Mouse (Mus musculus) urinary bladder, postnatal 4 days (tissue): ENCODE results near the gene Hmg20b.

Experiments used
- DNase-seq, 2 experiments: peaks; one replicate each; pipeline ENCODE4 v3.0.0; 2021 to 2022; ENCODE audit warnings: low spot score in 2 of 2

Hmg20b gene

GRCm38 (mm10) chr10:81350351-81351063 lies at the start of gene Hmg20b:
Gene Hmg20b (minus strand): TSS chr10:81350480.
- DNase-seq, result peak; percentile 99 to 100

DNA sequence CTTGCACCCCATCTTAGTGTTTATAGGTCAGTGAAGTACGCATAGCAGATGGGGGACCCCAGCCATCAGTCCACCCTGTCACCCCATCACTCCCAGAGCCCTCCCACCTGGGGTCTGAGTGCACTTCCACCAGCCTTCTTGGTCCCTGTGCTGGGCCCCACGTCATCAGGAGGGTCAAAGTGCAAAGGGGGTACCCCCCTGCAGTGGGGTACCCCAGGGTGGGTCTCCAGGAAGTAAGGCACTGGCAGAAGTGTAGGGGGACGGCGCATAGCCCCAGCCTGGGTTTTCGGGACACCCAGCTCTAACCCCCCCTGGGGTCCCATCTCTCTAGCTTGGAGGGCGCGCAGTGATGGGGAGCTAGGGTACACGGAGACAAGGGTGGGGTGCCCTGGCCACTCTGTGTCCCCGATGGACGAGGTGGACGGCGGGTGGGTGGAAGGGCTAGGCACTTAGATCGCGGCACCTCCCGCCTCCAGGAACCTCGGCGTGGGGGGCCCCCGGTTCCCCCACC lies 49.6 kb upstream of the Hmg20b start:
- DNase-seq, result no peak

DNA sequence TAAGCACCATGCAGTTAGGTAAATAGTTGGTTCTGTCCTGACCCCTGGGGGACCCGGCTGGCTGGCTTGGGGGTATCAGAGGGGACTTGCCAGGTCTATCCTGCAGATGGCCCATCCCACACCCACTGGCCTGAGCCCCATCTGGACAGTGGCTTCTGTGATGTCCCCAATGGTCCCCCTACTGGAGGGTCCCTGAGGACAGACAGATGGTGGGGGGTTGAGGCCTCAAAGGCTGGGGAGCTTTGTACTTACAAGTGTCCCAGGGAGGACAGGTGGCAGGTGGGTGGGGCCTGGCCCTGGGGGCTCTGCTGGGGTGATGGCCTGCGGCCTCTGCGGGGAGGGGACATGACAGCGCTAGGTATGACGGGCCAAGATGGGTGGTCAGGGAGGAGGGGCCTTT lies 49.0 kb upstream of the Hmg20b start:
- DNase-seq, result no peak

- no peak for DNase-seq
These were observed 46.5 kb upstream of the Hmg20b start for GRCm38 (mm10) chr10:81396749-81397148.

DNA sequence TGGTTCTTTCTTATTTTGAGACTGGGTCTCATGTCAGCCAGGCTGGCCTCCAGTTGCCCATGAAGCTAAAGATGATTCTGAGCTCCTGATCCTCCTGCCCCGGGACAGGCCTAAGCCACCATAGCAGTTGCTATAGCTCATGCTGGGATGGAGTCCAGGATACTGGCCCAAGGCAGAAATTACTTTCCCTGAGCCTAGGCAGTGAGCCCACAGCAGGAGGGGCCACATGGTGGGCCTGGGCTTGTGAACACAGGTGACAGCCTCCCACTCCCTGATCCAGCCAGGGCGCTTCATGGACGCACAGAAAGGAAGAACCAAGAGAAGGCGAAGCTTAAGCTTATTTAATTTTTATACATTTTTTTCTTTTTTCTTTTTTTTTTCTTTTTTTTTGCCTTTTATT lies 45.6 kb upstream of the Hmg20b start:
- DNase-seq, result no peak

GRCm38 (mm10) chr10:81395127-81395526 lies 44.8 kb upstream of the Hmg20b start:
- DNase-seq, result peak in 1 of 2 experiments; percentile 77

DNA sequence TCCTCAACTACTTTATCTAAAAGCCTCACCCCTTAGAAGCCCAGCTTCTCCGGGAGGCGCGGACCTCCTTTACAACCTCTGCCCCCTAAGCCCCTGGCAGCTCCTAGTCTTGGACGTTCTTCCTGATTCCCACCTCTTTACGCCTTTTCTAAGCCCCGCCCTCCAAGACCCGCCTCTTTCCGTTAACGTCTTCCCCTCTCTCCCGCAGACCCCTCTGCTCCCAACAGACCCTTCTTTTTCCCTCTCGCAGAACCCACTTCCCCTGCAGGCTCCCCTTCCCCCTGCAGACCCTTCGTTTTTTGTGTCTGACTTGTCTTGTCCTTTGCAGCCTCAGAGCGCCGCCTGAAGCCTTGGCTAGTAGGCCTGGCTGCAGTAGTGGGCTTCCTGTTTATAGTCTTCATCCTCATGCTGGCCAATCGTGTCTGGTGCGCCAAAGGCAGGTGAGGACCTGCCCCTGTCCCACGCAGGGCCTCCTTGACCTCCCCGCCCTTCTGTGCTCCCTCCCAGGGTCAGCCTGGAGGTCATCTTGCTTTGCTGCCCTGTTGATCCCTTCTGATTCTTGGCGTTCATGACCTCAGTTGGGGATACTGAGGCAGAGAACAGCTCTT lies 43.3 kb upstream of the Hmg20b start:
- no peak for DNase-seq

- DNase-seq, result no peak
These were observed 42.5 kb upstream of the Hmg20b start, which contains the start of gene Smim24 for GRCm38 (mm10) chr10:81392781-81393185. Gene Smim24 (plus strand): TSS chr10:81393051.

GRCm38 (mm10) chr10:81392270-81392669 lies 42.0 kb upstream of the Hmg20b start:
- no peak for DNase-seq

- no peak for DNase-seq
These were observed 40.3 kb upstream of the Hmg20b start for GRCm38 (mm10) chr10:81390678-81390965.

GRCm38 (mm10) chr10:81389801-81390677 lies 39.8 kb upstream of the Hmg20b start:
- DNase-seq, result peak in 1 of 2 experiments; percentile 82

- no peak for DNase-seq
These were observed 39.1 kb upstream of the Hmg20b start for GRCm38 (mm10) chr10:81389373-81389772.

GRCm38 (mm10) chr10:81388505-81389055 lies 38.3 kb upstream of the Hmg20b start, which contains the start of gene Gm48552:
Gene Gm48552 (plus strand): TSS chr10:81389005.
- no peak for DNase-seq

DNA sequence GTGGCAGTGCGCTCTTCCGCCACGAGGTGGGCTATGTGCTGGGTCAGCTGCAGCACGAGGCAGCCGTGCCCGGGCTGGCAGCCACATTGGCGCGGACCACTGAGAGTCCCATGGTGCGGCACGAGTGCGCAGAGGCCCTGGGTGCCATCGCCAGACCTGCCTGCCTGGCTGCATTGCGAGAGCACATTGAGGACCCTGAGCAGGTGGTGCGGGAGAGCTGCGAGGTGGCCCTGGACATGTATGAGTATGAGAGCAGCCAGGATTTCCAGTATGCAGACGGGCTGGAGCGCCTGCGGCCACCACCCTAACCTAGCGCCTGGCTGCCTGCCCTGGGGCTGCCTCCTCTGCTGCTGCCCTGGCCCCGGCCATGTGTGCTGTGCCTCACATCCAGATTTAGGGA lies 37.4 kb upstream of the Hmg20b start:
- DNase-seq, result no peak

DNA sequence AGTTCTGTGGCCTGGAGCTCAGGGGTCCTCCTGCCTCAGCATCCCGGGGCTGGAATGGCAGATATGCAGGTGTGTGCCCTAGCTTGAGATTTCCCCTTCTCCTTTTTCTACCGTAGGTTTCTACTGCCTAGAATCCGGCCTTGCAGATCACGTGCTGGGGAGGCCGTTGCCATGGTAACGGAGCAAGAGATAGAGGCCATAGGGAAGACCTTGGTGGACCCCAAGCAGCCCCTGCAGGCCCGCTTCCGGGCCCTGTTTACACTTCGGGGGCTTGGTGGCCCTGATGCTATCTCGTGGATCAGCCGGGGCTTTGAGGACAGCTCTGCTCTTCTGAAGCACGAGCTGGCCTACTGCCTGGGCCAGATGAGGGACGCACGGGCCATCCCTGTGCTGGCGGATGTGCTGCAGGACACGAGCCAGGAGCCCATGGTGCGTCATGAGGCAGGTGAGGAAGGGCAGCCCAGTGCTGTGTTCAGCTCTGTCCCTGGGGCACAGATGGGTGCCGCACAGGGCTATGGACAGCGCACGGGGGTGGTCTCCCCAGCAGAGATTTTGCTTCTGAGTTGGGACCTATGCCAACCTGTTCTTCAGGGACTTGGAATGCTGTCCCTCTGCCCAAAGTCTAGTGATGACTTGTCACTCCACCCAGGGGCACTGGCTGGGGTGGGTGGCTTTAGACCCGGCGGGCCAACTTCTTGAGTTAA lies 35.5 kb upstream of the Hmg20b start:
- no peak for DNase-seq

GRCm38 (mm10) chr10:81384605-81384982 lies 34.3 kb upstream of the Hmg20b start:
- DNase-seq, result no peak

- peak; percentile 97 to 100 for DNase-seq
These were observed 33.7 kb upstream of the Hmg20b start, which contains the start of the genes Dohh and Gm48551 for GRCm38 (mm10) chr10:81383802-81384604. Gene Dohh (plus strand): TSS chr10:81384428. Gene Gm48551 (plus strand): TSS chr10:81384466.

DNA sequence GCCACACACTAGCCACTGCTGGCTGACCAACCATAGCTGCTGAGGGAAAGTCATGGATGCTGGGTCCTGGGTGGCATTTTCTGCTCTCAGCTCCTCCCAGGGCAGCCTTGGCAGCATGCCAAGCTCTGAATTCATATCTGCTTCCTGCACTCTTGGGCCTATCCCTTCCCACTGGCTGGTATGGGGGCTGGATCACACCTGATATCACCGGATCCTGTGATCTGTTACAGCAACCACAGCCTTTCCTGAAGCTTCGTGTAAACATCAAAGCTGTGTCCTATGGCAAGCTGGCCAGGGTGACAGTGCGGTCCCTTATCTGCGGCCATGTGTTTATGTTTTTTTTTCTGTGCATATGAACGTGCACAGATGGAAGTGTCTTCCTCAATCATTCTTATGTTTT lies 31.8 kb upstream of the Hmg20b start:
- DNase-seq, result no peak

DNA sequence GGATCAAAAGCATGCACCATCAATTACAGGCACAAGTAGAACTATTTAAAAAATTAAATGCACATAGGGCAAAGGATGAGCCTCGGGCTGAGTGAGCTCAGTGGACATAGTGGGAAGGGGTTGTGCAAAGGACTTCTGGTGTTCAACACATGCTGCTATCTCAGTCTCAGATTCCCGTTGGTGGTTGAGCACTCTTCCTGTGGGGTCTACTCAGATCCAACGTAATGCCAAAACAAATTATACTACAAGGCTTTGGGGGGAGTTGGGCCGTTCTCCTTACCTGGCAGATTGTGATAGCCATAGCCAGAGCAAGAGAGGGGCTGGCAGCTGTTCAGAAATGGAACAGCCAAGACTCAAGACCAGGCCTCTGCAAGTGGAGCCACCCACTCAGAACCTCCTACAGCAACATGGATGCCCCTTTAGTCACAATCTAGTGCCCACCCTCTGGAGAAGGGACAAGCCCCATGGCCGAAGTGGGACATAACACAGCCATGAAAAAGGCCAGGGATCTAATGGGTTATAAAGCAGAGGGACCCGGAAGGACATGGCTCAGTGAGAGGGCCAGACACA lies 29.6 kb upstream of the Hmg20b start:
- DNase-seq, result no peak

- DNase-seq, result no peak
These were observed 28.9 kb upstream of the Hmg20b start for GRCm38 (mm10) chr10:81379183-81379553.
